Mouse (Mus musculus) liver, embryonic 16.5 days (tissue): ENCODE measurements around the gene Acot13. TPM values are rescaled to one million over a fixed set of nuclear protein-coding genes. Genes with fewer than 3 reads are reported as not detected.
"Not testable (repeated sequence)": the region's sequence is repeated elsewhere in the genome, so short reads cannot be mapped to it uniquely, and the experiment has no call there.

Experiments used
- ATAC-seq: fragments of 200-750 bp; cut with Nextera tagmentation; 2 replicates; pipeline ENCODE4 v1.8.0; 2017; ENCODE audit warnings: low read depth, mild to moderate bottlenecking, moderate number of reproducible peaks, moderate library complexity
- H3K27ac ChIP-seq: fragments of 300-500 bp; sonication (generic); 2 replicates; pipeline ENCODE4 v1.5.1; 2014; ENCODE audit warnings: mild to moderate bottlenecking, low read length
- H3K27me3 ChIP-seq: fragments of 300-500 bp; sonication (generic); 2 replicates; pipeline ENCODE4 v1.6.1; 2014; ENCODE audit warnings: low read depth, low read length, mixed read lengths; ENCODE audit not compliant: control insufficient read depth, insufficient read depth
- H3K36me3 ChIP-seq: fragments of 300-500 bp; sonication (generic); 2 replicates; pipeline ENCODE4 v1.6.1; 2014; ENCODE audit warnings: mild to moderate bottlenecking; ENCODE audit not compliant: control insufficient read depth, insufficient read depth
- H3K4me1 ChIP-seq: fragments of 300-500 bp; sonication (generic); 2 replicates; pipeline ENCODE4 v1.6.1; 2014; ENCODE audit warnings: low read depth, low read length, mixed read lengths; ENCODE audit not compliant: control insufficient read depth
- H3K4me2 ChIP-seq: fragments of 300-500 bp; sonication (generic); 2 replicates; pipeline ENCODE4 v1.6.1; 2014; ENCODE audit warnings: low read depth, low read length, mixed read lengths
- H3K4me3 ChIP-seq: fragments of 300-500 bp; sonication (generic); 2 replicates; pipeline ENCODE4 v1.5.1; 2014; ENCODE audit warnings: low read depth, mild to moderate bottlenecking, low read length
- H3K9ac ChIP-seq: fragments of 300-500 bp; sonication (generic); 2 replicates; pipeline ENCODE4 v1.6.1; 2014; ENCODE audit warnings: low read depth, low read length
- H3K9me3 ChIP-seq: fragments of 300-500 bp; sonication (generic); replicated peaks from 2 replicates; pipeline ENCODE4 v1.6.1; 2016; ENCODE audit warnings: low read length; ENCODE audit not compliant: control insufficient read depth
- WGBS: fragments of 180-500 bp; shearing (Covaris S2); extraction: QIAGEN DNeasy Blood & Tissue Kit; methylation state at CpG from one replicate; pipeline ENCODE4 v1.1.7; 2014; ENCODE audit not compliant: insufficient replicate concordance; 5-methylcytosine and 5-hydroxymethylcytosine counted together
- polyA plus RNA-seq: library from polyadenylated mRNA; unstranded; fragments of >200 nt; fragmentation: Nextera tagmentation; extraction: Ambion mirVana; gene quantifications from 2 replicates; pipeline ENCODE4 v1.2.1, GENCODE M21; 2015

Acot13 gene
- polyA plus RNA-seq, 1 experiment from 2014 or later = 56.0 TPM

GRCm38 (mm10) chr13:24837765-24838164 lies 6.4 kb upstream of the Acot13 start:
- H3K9me3 ChIP-seq, H3K27ac ChIP-seq, ATAC-seq, H3K4me3 ChIP-seq, H3K4me2 ChIP-seq, H3K9ac ChIP-seq, H3K27me3 ChIP-seq, H3K4me1 ChIP-seq: not testable (repeated sequence)
- 74% methylated on average over 8 of the region's 8 CpGs for WGBS
- peaks cover 17% of the 10 kb centered on the region for H3K36me3 ChIP-seq

GRCm38 (mm10) chr13:24832811-24833155 lies 1.4 kb upstream of the Acot13 start:
- H3K36me3 ChIP-seq = peaks cover 8% of the 10 kb centered on the region; the same call in 1 of the 2 replicates
- no peaks in the 10 kb centered on the region for H3K27me3 ChIP-seq
- peak overlapping the region; percentile 98 for H3K9ac ChIP-seq
- H3K4me2 ChIP-seq = peak overlapping the region; percentile 68
- WGBS = 32% methylated on average over 2 of the region's 2 CpGs
- H3K4me3 ChIP-seq = peak overlapping the region; percentile 79
- peak overlapping the region; percentile 12; the same call in 1 of the 2 replicates for H3K27ac ChIP-seq
- no peaks in the 10 kb centered on the region for H3K9me3 ChIP-seq
- ATAC-seq = no peak
- peaks cover 11% of the 10 kb centered on the region for H3K4me1 ChIP-seq

- peak overlapping the region; percentile 98 for H3K9ac ChIP-seq
- peaks cover 6% of the 10 kb centered on the region; the same call in 1 of the 2 replicates for H3K36me3 ChIP-seq
- H3K9me3 ChIP-seq = no peaks in the 10 kb centered on the region
- peaks cover 11% of the 10 kb centered on the region for H3K4me1 ChIP-seq
- H3K4me3 ChIP-seq = peak overlapping the region; percentile 79
- H3K4me2 ChIP-seq = peak overlapping the region; percentile 68
- WGBS = 1% methylated on average over 21 of the region's 21 CpGs
- H3K27me3 ChIP-seq = no peaks in the 10 kb centered on the region
- peak overlapping the region; percentile 97 for H3K27ac ChIP-seq
- ATAC-seq = 0 out of 2 replicates have a peak, but pooled peaks have one; percentile 0
Observed at GRCm38 (mm10) chr13:24832131-24832810, 931 bp upstream of the Acot13 start.

- Histone ChIP-seq H3K27ac (peak overlapping the region; percentile 97), H3K9ac (peak overlapping the region; percentile 81), H3K36me3 (peaks cover under 1% of the 10 kb centered on the region; the same call in 1 of the 2 replicates), H3K9me3 (no peaks in the 10 kb centered on the region), H3K4me3 (peak overlapping the region; percentile 79), H3K4me2 (peak overlapping the region; percentile 68), H3K27me3 (no peaks in the 10 kb centered on the region), H3K4me1 (peaks cover 11% of the 10 kb centered on the region)
- under 1% methylated on average over 20 of the region's 20 CpGs for WGBS
- no peak for ATAC-seq
Observed at GRCm38 (mm10) chr13:24830756-24831352, 486 bp downstream of the Acot13 start.

DNA sequence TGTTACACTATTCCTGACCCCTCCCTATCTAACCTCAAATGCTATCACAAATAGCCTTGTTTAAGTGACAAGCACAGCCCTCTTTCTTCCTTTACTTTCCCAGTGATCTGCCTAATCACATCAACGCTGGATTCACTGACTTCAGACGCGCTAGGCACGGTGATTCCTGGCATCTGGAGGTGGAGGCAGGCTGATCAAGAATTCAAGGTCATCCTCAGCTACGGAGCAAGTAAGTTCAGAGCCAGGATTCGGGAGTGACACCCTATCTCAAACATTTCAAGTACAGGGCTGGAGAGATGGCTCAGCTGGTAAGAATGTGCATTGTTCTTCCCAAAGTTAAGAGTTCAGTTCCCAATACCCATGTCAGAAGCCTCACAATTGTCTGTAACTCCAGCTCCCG lies 5.2 kb downstream of the Acot13 start:
- no peak overlapping the region for H3K27ac ChIP-seq
- WGBS = 66% methylated on average over 7 of the region's 7 CpGs
- no peak overlapping the region for H3K9ac ChIP-seq
- no peaks in the 10 kb centered on the region for H3K36me3 ChIP-seq
- ATAC-seq = no peak
- H3K4me1 ChIP-seq = no peaks in the 10 kb centered on the region; the same call in 1 of the 2 replicates
- no peak overlapping the region for H3K4me2 ChIP-seq
- no peaks in the 10 kb centered on the region for H3K9me3 ChIP-seq
- no peaks in the 10 kb centered on the region for H3K27me3 ChIP-seq
- H3K4me3 ChIP-seq = no peak overlapping the region

DNA sequence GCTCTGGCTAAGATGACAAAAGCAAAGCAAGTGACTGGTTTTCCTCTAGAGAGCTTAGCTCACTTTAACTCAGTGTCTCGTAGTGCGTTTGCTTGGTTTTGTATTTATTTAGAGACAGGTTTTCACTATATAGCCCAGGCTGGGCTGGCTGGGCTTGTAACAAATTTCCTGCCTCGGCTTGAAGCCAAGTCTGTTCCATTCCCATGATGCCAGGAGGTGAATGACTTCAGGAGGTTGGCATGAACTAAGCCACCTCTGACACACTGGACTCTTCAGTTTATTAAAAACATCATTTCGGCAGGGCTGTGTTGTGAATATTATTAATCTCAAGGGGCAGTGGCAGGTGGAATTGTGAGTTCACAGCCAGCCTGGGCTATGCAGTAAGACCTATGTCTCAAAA lies 5.8 kb downstream of the Acot13 start:
- Histone ChIP-seq H3K4me3 (no peak overlapping the region), H3K4me1 (no peaks in the 10 kb centered on the region; the same call in 1 of the 2 replicates), H3K9ac (no peak overlapping the region), H3K27ac (no peak overlapping the region), H3K4me2 (no peak overlapping the region), H3K9me3 (no peaks in the 10 kb centered on the region), H3K27me3 (no peaks in the 10 kb centered on the region), H3K36me3 (no peaks in the 10 kb centered on the region)
- ATAC-seq = no peak
- WGBS = 75% methylated on average over 4 of the region's 4 CpGs

GRCm38 (mm10) chr13:24824647-24825046 lies 6.7 kb downstream of the Acot13 start:
- no peak overlapping the region for H3K4me3 ChIP-seq
- H3K4me1 ChIP-seq = no peaks in the 10 kb centered on the region; the same call in 1 of the 2 replicates
- H3K4me2 ChIP-seq = no peak overlapping the region
- no peaks in the 10 kb centered on the region for H3K27me3 ChIP-seq
- WGBS = 89% methylated on average over 4 of the region's 4 CpGs
- H3K36me3 ChIP-seq = no peaks in the 10 kb centered on the region
- no peak overlapping the region for H3K27ac ChIP-seq
- H3K9me3 ChIP-seq = no peaks in the 10 kb centered on the region
- no peak overlapping the region for H3K9ac ChIP-seq
- no peak for ATAC-seq

DNA sequence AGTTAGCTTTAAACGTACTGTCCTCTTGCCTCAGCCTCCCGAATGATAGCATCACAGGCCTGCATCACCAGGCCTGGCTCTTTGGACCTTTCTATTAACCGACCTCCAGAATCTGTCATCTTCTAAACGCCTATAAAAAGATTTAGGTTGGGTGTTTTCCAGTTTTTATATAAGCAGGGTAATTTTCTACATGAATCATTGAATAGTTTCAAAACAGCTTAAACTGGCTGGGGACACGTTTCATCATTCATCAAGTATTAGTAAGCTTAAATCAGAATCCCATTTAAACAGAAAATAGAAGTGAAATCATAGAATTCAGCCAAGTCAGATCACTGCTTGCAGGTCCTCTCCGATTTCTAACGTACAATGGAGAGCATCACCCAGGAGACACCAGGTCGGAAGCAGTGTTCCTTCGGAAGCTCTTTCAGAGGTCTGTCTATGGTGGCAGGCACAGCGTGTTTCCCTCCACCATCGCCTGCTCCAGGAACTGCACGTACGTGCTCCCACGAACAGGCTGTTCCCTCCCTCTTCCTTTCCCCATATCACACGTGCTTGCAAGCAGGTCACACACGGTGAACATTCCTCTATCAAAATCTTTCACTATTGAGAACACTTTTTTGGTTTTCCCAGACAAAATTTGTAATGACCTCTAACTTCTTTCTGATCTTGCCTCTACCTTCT lies 8.5 kb downstream of the Acot13 start:
- H3K27me3 ChIP-seq = no peaks in the 10 kb centered on the region
- H3K27ac ChIP-seq = no peak overlapping the region
- H3K4me3 ChIP-seq = no peak overlapping the region
- no peaks in the 10 kb centered on the region; the same call in 1 of the 2 replicates for H3K36me3 ChIP-seq
- no peaks in the 10 kb centered on the region; the same call in 1 of the 2 replicates for H3K4me1 ChIP-seq
- H3K9ac ChIP-seq = no peak overlapping the region
- WGBS = 77% methylated on average over 16 of the region's 16 CpGs
- no peaks in the 10 kb centered on the region for H3K9me3 ChIP-seq
- H3K4me2 ChIP-seq = no peak overlapping the region
- no peak for ATAC-seq

- WGBS = 68% methylated on average over 1 of the region's 1 CpGs
- Histone ChIP-seq H3K27ac (no peak overlapping the region), H3K9me3 (no peaks in the 10 kb centered on the region), H3K9ac (no peak overlapping the region), H3K36me3 (peaks cover 3% of the 10 kb centered on the region), H3K27me3 (no peaks in the 10 kb centered on the region), H3K4me1 (no peaks in the 10 kb centered on the region), H3K4me3 (no peak overlapping the region), H3K4me2 (no peak overlapping the region)
- no peak for ATAC-seq
Observed at GRCm38 (mm10) chr13:24819931-24820330, 11.4 kb downstream of the Acot13 start.
